Comparison of ENCODE assay signal across 9 mouse cellular contexts in the genomic region with DNA sequence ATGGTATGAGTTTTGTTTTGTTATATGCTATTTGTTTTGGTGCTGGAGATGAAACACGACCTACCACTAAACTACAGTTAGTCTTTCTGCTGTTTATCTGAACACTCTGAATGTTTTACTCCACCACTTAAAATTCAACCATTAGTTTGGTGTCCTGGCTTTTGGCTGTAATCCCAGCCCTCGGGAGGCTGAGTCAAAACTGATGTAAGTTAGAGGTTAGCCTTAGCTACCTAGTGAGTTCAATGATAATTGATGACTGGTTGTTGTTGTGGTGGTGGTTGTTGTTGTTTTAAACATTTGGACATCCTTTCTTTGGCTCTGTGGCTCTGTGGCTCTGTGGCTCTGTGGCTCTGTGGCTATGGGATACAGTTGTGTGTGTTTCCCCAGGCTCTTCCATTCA. TPM values are rescaled to one million over a fixed set of nuclear protein-coding genes. Genes with fewer than 3 reads are reported as not detected.
DNase-seq lines count a peak whose midpoint lies in the region; ATAC-seq lines count a peak whose summit lies in the region.
"Had no signal": no experiment of that assay in that cellular context is flagged by ENCODE, and none has a peak within 500 bp of the region (broad histone marks: within the 10 kb centered on the region; RNA-seq: fewer than 3 reads in every experiment).

No protein-coding gene starts in this region.

- peaks cover 28% of the 10 kb centered on the region for H3K36me3 ChIP-seq in heart, embryonic 14.5 days (ENCODE audit: control insufficient read depth, insufficient read depth, low read length)
- peaks cover 4% of the 10 kb centered on the region for H3K36me3 ChIP-seq in hindbrain, embryonic 11.5 days (ENCODE audit: control insufficient read depth, insufficient read depth, low read length)
- peaks cover 40% of the 10 kb centered on the region for H3K36me3 ChIP-seq in midbrain, embryonic 10.5 days

- H3K9ac ChIP-seq in heart, embryonic 14.5 days (ENCODE audit: low read length) = peak overlapping the region; percentile 83; the same call in 1 of the 2 replicates
- peak overlapping the region; percentile 98; the same call in 1 of the 2 replicates for H3K9ac ChIP-seq in hindbrain, embryonic 11.5 days (ENCODE audit: low read depth, low read length)

- peak overlapping the region; percentile 73 to 93; a peak in 3 of 4 replicates for H3K4me3 ChIP-seq in heart, embryonic 14.5 days (ENCODE audit: control insufficient read depth in 1 of 2, insufficient read depth in 1 of 2, low read depth in 1 of 2, low read length in 2 of 2)
- H3K4me3 ChIP-seq in hindbrain, embryonic 11.5 days (ENCODE audit: low read depth, low read length) = peak overlapping the region; percentile 99
- H3K4me3 ChIP-seq in midbrain, embryonic 10.5 days = peak overlapping the region; percentile 92

- H3K27ac ChIP-seq in heart, embryonic 14.5 days (replicated peaks in 1 of 2; ENCODE audit: control insufficient read depth in 1 of 2, insufficient read depth in 1 of 2, low read depth in 2 of 2, low read length in 2 of 2) = no peak overlapping the region
- no peak overlapping the region for H3K27ac ChIP-seq in hindbrain, embryonic 11.5 days (ENCODE audit: low read depth, low read length)
- no peak overlapping the region for H3K27ac ChIP-seq in midbrain, embryonic 10.5 days (replicated peaks)

- H3K9me3 ChIP-seq in heart, embryonic 14.5 days (ENCODE audit: control insufficient read depth, low read length) = peaks cover 5% of the 10 kb centered on the region; the same call in 1 of the 2 replicates
- H3K9me3 ChIP-seq in hindbrain, embryonic 11.5 days (ENCODE audit: control insufficient read depth, low read length) = no peaks in the 10 kb centered on the region
- peaks cover 6% of the 10 kb centered on the region; the same call in 1 of the 2 replicates for H3K9me3 ChIP-seq in midbrain, embryonic 10.5 days (replicated peaks)

- peaks cover 2 to 13% of the 10 kb centered on the region in 2 experiments; a peak in 3 of 4 replicates for H3K4me1 ChIP-seq in heart, embryonic 14.5 days (ENCODE audit: control insufficient read depth in 2 of 2, insufficient read depth in 2 of 2, low read length in 2 of 2)
- no peaks in the 10 kb centered on the region for H3K4me1 ChIP-seq in hindbrain, embryonic 11.5 days (replicated peaks; ENCODE audit: control insufficient read depth, insufficient read depth, low read length)
- H3K4me1 ChIP-seq in midbrain, embryonic 10.5 days = peaks cover 17% of the 10 kb centered on the region

- WGBS in heart, embryonic 14.5 days = 75% methylated on average over 2 of the region's 2 CpGs
- 81% methylated on average over 2 of the region's 2 CpGs for WGBS in hindbrain, embryonic 11.5 days
- WGBS in midbrain, embryonic 10.5 days = 80% methylated on average over 2 of the region's 2 CpGs

- intact Hi-C loops in heart, postnatal 25 days (cut with DNase I) = loop anchor here (2.0 to 5.0 kb wide), 2 partner anchors 68 to 109 kb away; partner anchors contain the start of genes Ccdc171 and Psip1

- H3K4me2 ChIP-seq in heart, embryonic 14.5 days (ENCODE audit: low read length) = peak overlapping the region; percentile 84
- peak overlapping the region; percentile 30 for H3K4me2 ChIP-seq in hindbrain, embryonic 11.5 days (replicated peaks; ENCODE audit: low read depth, low read length)

- H3K27me3 ChIP-seq in heart, embryonic 14.5 days (ENCODE audit: control insufficient read depth, insufficient read depth, low read length) = no peaks in the 10 kb centered on the region
- H3K27me3 ChIP-seq in hindbrain, embryonic 11.5 days (ENCODE audit: control insufficient read depth, insufficient read depth, low read length) = no peaks in the 10 kb centered on the region
- no peaks in the 10 kb centered on the region for H3K27me3 ChIP-seq in midbrain, embryonic 10.5 days (ENCODE audit: low read depth, poor library complexity, severe bottlenecking)

- DNase-seq in heart, postnatal 25 days (ENCODE audit: low spot score) = no peak
- DNase-seq in NIH3T3 (ENCODE audit: low read depth) = peak; percentile 63
- no peak for DNase-seq in hindbrain, embryonic 11.5 days (ENCODE audit: low spot score)
- DNase-seq in midbrain, embryonic 10.5 days (ENCODE audit: low spot score) = no peak
- no peak for DNase-seq in cerebellum, adult 11 months
- DNase-seq: embryo, embryonic 11 days had no signal

- no peak for ATAC-seq in heart, embryonic 14.5 days (ENCODE audit: insufficient number of reproducible peaks, insufficient read depth, low FRiP score, low read depth)
- ATAC-seq in hindbrain, embryonic 11.5 days (ENCODE audit: low FRiP score) = no peak
- ATAC-seq in megakaryocyte-erythroid progenitor cell, adult 5-6 weeks (replicated peaks; ENCODE audit: low FRiP score, low TSS enrichment, poor library complexity, severe bottlenecking) = no peak
- no peak for ATAC-seq in granulocyte monocyte progenitor cell, adult 5-6 weeks (replicated peaks; ENCODE audit: poor library complexity, severe bottlenecking)

RNA-seq across cellular contexts. Expression of gene Snapc3, which starts 1.3 kb away (rescaled TPM):
- polyA plus RNA-seq in heart, embryonic 14.5 days (2014; fragmentation: Nextera tagmentation; extraction: Ambion mirVana) = 30.7 and 33.7 TPM in 2 replicates
- 10 to 100 TPM; 17.1 to 17.6 TPM for total RNA-seq in heart, postnatal 25 days (2021)
- polyA plus RNA-seq in hindbrain, embryonic 11.5 days (2014; fragmentation: Nextera tagmentation; extraction: Ambion mirVana) = 85.2 and 95.0 TPM in 2 replicates
- 57.7 and 63.9 TPM in 2 replicates for polyA plus RNA-seq in midbrain, embryonic 10.5 days (2016; fragmentation: Nextera tagmentation; extraction: Ambion mirVana)
- total RNA-seq in megakaryocyte-erythroid progenitor cell, adult 5-6 weeks (2014; fragmentation: Nextera tagmentation) = 24.2 and 28.9 TPM in 2 replicates
- total RNA-seq in megakaryocyte-erythroid progenitor cell, adult 5-6 weeks (2017) = 47.7 and 49.1 TPM in 2 replicates
- total RNA-seq in granulocyte monocyte progenitor cell, adult 5-6 weeks (2014; fragmentation: Nextera tagmentation) = 17.6 and 17.9 TPM in 2 replicates
- total RNA-seq in granulocyte monocyte progenitor cell, adult 5-6 weeks (2017) = 30.4 and 41.8 TPM in 2 replicates
